Mouse (Mus musculus) midbrain, postnatal 0 days (tissue): ENCODE measurements around the gene Rmi2. TPM values are rescaled to one million over a fixed set of nuclear protein-coding genes. Genes with fewer than 3 reads are reported as not detected.
A peak's percentile ranks its signal among the peaks of the same experiment; 100 is the strongest.

Experiments used
- ATAC-seq: fragments of 200-750 bp; cut with Nextera tagmentation; 2 replicates; pipeline ENCODE4 v1.8.0; 2017; ENCODE audit warnings: moderate number of reproducible peaks, mild to moderate bottlenecking, moderate TSS enrichment, moderate library complexity; ENCODE audit not compliant: low FRiP score
- DNase-seq: peaks from one replicate; pipeline ENCODE4 v3.0.0-alpha.2; 2015; ENCODE audit warnings: low spot score
- H3K27ac ChIP-seq: fragments of 300-500 bp; sonication (generic); 2 replicates; pipeline ENCODE4 v1.5.1; 2014; ENCODE audit warnings: low read depth, mild to moderate bottlenecking, low read length, mixed read lengths
- H3K27me3 ChIP-seq: fragments of 300-500 bp; sonication (generic); 2 replicates; pipeline ENCODE4 v1.6.1; 2014; ENCODE audit warnings: low read length, control low read depth, mixed read lengths; ENCODE audit not compliant: insufficient read depth
- H3K36me3 ChIP-seq: fragments of 300-500 bp; sonication (generic); 2 replicates; pipeline ENCODE4 v1.6.1; 2014; ENCODE audit warnings: low read length, control low read depth, mixed read lengths; ENCODE audit not compliant: insufficient read depth
- H3K4me1 ChIP-seq: fragments of 300-500 bp; sonication (generic); 2 replicates; pipeline ENCODE4 v1.6.1; 2014; ENCODE audit warnings: mild to moderate bottlenecking, control low read depth, antibody characterized with exemption, low read length, mixed read lengths; ENCODE audit not compliant: insufficient read depth
- H3K4me2 ChIP-seq: fragments of 300-500 bp; sonication (generic); 2 replicates; pipeline ENCODE4 v1.6.1; 2014; ENCODE audit warnings: low read depth, mild to moderate bottlenecking, low read length, mixed read lengths; ENCODE audit not compliant: poor library complexity, severe bottlenecking
- H3K4me3 ChIP-seq: fragments of 300-500 bp; sonication (generic); 2 replicates; pipeline ENCODE4 v1.5.1; 2014; ENCODE audit warnings: low read depth, mild to moderate bottlenecking, low read length, moderate library complexity
- H3K9ac ChIP-seq: fragments of 300-500 bp; sonication (generic); replicated peaks from 2 replicates; pipeline ENCODE4 v1.6.1; 2014; ENCODE audit warnings: mild to moderate bottlenecking, low read length, moderate library complexity, mixed read lengths; ENCODE audit not compliant: poor library complexity, severe bottlenecking
- H3K9me3 ChIP-seq: fragments of 300-500 bp; sonication (generic); 2 replicates; pipeline ENCODE4 v1.6.1; 2016; ENCODE audit warnings: low read length, control low read depth
- CTCF ChIP-seq: IDR thresholded peaks from 2 replicates; pipeline ENCODE4 v1.5.1; 2016; ENCODE audit warnings: antibody characterized with exemption, mild to moderate bottlenecking
- WGBS: fragments of 180-500 bp; shearing (Covaris S2); extraction: QIAGEN DNeasy Blood & Tissue Kit; methylation state at CpG from one replicate; pipeline ENCODE4 v1.1.7; 2014; 5-methylcytosine and 5-hydroxymethylcytosine counted together
- polyA plus RNA-seq: library from polyadenylated mRNA; unstranded; fragments of >200 nt; fragmentation: Nextera tagmentation; extraction: Ambion mirVana; gene quantifications from 2 replicates; pipeline ENCODE4 v1.2.1, GENCODE M21; 2015
- total RNA-seq: library from RNA; depleted of rRNA; stranded (reverse); fragments of >200 nt; gene quantifications from 2 replicates; pipeline ENCODE4 v1.2.3, GENCODE M21; 2014

Gene Rmi2
- total and polyA plus RNA-seq, 2 experiments from 2014 or later = 0.22 to 1.1 TPM

DNA sequence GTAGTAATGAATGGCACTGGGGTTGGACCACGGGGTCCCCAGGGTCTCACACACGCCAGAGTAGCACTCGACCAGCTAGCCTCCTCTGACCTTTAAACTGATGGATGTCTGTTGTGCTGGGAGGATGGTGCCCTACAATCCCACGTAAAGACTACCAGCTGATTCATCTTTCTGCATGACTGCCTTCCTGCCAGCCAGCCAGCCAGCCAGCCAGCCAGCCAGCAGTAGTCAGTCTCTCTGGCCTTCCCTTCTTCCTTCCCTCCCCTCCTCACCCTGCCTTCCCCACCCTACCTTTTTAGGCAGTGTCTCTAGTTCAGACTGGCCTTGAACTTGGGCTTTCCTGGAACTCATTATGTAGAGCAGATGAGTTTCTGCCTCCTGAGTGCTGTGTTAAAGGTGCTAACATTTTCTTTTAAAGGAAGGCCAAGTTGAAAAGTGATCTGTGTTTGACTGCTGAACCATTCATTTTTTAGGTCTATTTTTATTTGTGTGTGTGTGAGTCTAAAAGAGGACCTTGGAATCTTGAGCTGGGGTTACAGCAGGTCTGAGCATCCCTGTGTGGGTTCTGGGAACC, 7.5 kb downstream of the Rmi2 start:
- H3K36me3 ChIP-seq = no peaks in the 10 kb centered on the region
- DNase-seq (no peak), ATAC-seq (no peak)
- no peaks in the 10 kb centered on the region for H3K4me1 ChIP-seq
- H3K4me2 ChIP-seq = no peak overlapping the region
- no peak overlapping the region for H3K27ac ChIP-seq
- no peak for TF ChIP-seq CTCF
- no peaks in the 10 kb centered on the region for H3K27me3 ChIP-seq
- 74% methylated on average over 4 of the region's 4 CpGs for WGBS
- no peaks in the 10 kb centered on the region for H3K9me3 ChIP-seq
- H3K4me3 ChIP-seq = no peak overlapping the region
- H3K9ac ChIP-seq = no peak overlapping the region

DNA sequence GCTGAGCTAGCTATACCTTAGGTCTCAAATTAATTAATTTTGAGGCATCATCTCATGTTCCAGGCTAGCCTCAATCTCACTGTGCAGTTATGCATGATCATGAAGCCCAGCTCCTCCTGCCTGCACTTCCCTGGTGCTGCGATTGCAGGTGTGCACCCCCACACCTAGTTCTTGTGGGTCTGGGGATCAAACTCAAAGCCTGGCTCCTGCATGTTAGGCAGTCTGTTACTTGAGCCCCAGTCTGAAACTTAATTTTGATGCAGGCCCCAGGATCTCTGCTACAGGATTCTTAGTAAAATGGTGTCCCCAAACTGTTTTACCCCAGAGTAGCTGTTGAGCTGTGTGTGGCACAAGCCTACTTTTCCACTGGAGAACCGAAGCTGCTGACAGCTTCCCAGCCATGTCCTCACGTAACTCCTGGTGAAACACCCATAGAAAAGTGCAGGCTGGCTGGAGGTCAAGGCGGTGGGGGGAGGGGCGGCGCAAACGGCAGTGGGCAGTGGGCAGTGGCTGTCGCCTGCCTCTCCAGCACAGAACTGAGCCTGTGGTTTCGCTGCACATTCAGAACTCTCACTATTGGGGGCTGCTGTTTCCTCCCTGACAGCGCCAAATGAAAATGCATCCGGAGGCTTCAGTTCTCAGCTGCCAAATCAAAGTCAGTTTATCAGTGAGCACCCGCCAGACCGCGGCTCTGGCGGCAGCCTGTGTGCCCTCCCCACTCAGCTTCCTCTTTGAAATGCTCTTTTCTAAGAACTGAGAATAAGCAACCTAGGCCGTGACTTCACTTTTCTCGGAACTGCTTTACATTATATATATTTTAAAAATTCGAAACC, 8.8 kb downstream of the Rmi2 start:
- H3K4me2 ChIP-seq = peak overlapping the region; percentile 41
- no peak overlapping the region for H3K27ac ChIP-seq
- H3K4me1 ChIP-seq = no peaks in the 10 kb centered on the region
- peak; percentile 46 for DNase-seq
- no peak for TF ChIP-seq CTCF
- no peak overlapping the region for H3K4me3 ChIP-seq
- H3K9me3 ChIP-seq = no peaks in the 10 kb centered on the region
- no peaks in the 10 kb centered on the region for H3K27me3 ChIP-seq
- no peak overlapping the region; the same call in 1 of the 2 replicates for H3K9ac ChIP-seq
- WGBS = 20% methylated on average over 18 of the region's 18 CpGs
- 0 out of 2 replicates have a peak, but pooled peaks have one; percentile 44 for ATAC-seq
- H3K36me3 ChIP-seq = no peaks in the 10 kb centered on the region

DNA sequence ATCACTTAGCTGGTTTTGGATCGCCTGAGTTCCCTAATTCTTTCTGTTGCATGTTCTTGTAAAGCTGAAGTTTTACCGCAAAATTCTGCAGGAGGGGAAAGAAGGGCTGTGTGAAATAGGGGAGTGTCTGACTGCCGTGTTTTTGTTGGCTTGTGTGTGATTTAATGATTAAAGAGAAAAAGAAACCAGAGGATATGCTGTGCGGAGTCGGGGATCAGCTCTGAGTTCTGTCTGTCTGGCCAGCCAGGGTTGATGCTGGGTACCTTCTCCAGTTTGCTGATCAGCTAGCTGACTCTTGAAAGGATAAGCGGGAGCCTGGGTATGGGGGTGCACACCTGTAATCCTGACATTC, 9.4 kb downstream of the Rmi2 start:
- Histone ChIP-seq H3K4me3 (no peak overlapping the region), H3K4me1 (no peaks in the 10 kb centered on the region), H3K36me3 (no peaks in the 10 kb centered on the region), H3K27ac (no peak overlapping the region), H3K4me2 (peak overlapping the region; percentile 41; the same call in 1 of the 2 replicates), H3K9me3 (no peaks in the 10 kb centered on the region), H3K9ac (no peak overlapping the region; the same call in 1 of the 2 replicates), H3K27me3 (no peaks in the 10 kb centered on the region)
- ATAC-seq (no peak), DNase-seq (no peak)
- 55% methylated on average over 6 of the region's 6 CpGs for WGBS
- TF ChIP-seq CTCF = no peak

DNA sequence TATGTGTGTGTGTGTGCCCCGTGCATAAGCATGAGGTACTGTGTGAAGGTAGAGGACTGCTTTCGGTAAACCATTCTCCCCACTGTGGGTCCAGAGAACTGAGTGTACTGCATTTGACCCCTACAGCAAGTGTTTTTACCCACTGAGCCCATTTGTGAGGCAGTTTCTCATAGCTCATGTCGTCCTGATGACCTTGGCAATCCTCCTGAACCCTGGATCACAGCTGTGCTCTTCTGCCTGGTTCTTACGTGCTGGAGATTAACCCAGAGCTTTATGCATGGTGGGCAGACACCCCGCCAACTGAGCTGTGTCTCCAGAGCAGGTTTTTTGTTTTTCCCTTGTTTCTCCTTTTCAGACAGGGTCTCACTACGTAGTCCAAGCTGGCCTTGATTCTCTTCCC, 11.1 kb downstream of the Rmi2 start:
- H3K4me2 ChIP-seq = no peak overlapping the region
- H3K9ac ChIP-seq = no peak overlapping the region
- H3K4me1 ChIP-seq = no peaks in the 10 kb centered on the region
- no peak for DNase-seq
- no peak overlapping the region for H3K27ac ChIP-seq
- H3K27me3 ChIP-seq = no peaks in the 10 kb centered on the region
- 78% methylated on average over 6 of the region's 6 CpGs for WGBS
- H3K36me3 ChIP-seq = no peaks in the 10 kb centered on the region
- no peaks in the 10 kb centered on the region for H3K9me3 ChIP-seq
- TF ChIP-seq CTCF = no peak
- no peak for ATAC-seq
- H3K4me3 ChIP-seq = no peak overlapping the region

DNA sequence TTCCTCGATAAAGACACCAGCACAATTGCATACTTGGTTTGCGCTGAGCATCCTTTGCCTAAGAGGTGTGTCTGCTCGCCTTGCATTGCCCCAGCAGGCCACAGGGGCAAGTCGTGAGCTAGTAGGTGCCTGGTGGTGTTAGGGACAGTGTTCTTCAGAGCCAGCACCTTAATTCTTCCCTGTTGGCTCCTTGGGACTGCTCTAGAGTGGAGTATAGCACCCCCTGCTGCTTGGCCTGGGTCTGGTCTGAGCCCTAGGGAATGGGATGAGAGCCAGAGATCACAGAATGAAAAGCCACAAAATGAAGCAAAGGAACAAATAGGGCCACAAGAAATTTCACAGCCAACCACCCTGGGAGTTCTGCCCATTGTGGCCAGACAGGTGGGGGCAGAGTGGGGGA, 11.6 kb downstream of the Rmi2 start:
- Histone ChIP-seq H3K4me3 (no peak overlapping the region), H3K27ac (no peak overlapping the region), H3K9me3 (no peaks in the 10 kb centered on the region), H3K36me3 (no peaks in the 10 kb centered on the region), H3K9ac (no peak overlapping the region), H3K4me1 (no peaks in the 10 kb centered on the region), H3K27me3 (no peaks in the 10 kb centered on the region), H3K4me2 (no peak overlapping the region)
- DNase-seq = peak; percentile 55
- TF ChIP-seq CTCF = peak; percentile 68
- WGBS = 67% methylated on average over 4 of the region's 4 CpGs
- ATAC-seq = peak; percentile 44; the same call in 1 of the 2 replicates
